Mouse (Mus musculus) Patski (cell line): ENCODE data around the gene Frmd4a. TPM values are rescaled to one million over a fixed set of nuclear protein-coding genes. Genes with fewer than 3 reads are reported as not detected.

Source experiments
- ATAC-seq: fragments of 100-300 bp; one replicate; pipeline ENCODE4 v1.8.0; 2021
- CTCF ChIA-PET: fragments of 350-600 bp; sonication (Branson Sonifier 250); formaldehyde crosslinking; loops from one replicate; lab custom pipeline; 2022; ENCODE audit warnings: inconsistent platforms; lab: Charles Lee
- POLR2A ChIA-PET: fragments of 350-600 bp; sonication (Branson Sonifier 250); formaldehyde crosslinking; loops from one replicate; lab custom pipeline; 2022; ENCODE audit warnings: antibody characterized with exemption, inconsistent platforms; lab: Charles Lee
- DNase-seq: peaks from one replicate; pipeline ENCODE4 v3.0.0-alpha.2; 2011; ENCODE audit warnings: low read depth, low spot score
- H3K27me3 ChIP-seq: fragments of 371-371 bp; one replicate; pipeline ENCODE4 v1.5.1; 2021
- CTCF ChIP-seq: fragments of 100-300 bp; IDR thresholded peaks from one replicate; pipeline ENCODE4 v1.5.1; 2021
- in situ Hi-C: fragments of 300-500 bp; cut with MboI; formaldehyde crosslinking; loops from 3 replicates; pipeline ENCODE4 v1.11.1; 2018; ENCODE audit warnings: low pct_unique_long_range_greater_than_20kb, mixed read lengths
- polyA plus RNA-seq: library from polyadenylated mRNA; unstranded; gene quantifications from one replicate; pipeline ENCODE4 v1.2.3, GENCODE M21; 2021

Gene Frmd4a
- polyA plus RNA-seq, 1 experiment from 2014 or later = 40.6 TPM

GRCm38 (mm10) chr2:4522769-4523487 lies 505.4 kb downstream of the Frmd4a start:
- in situ Hi-C loops = no loop called here
- ATAC-seq (no peak), DNase-seq (no peak)
- CTCF ChIA-PET = no interaction called here
- no peak for TF ChIP-seq CTCF
- POLR2A ChIA-PET = interaction anchor here (1.0 kb wide), 1 partner anchor 14 kb away, joined by 8 read pairs; no protein-coding TSS in a partner anchor
- H3K27me3 ChIP-seq = no peaks in the 10 kb centered on the region

- in situ Hi-C loops = no loop called here
- CTCF ChIA-PET = interaction anchor here (0.9 to 1.6 kb wide), 2 partner anchors 10 to 13 kb away, joined by 3 read pairs; no protein-coding TSS in a partner anchor
- POLR2A ChIA-PET = no interaction called here
- DNase-seq (no peak), ATAC-seq (no peak)
- H3K27me3 ChIP-seq = no peaks in the 10 kb centered on the region
- no peak for TF ChIP-seq CTCF
Observed at GRCm38 (mm10) chr2:4527094-4527493, 509.6 kb downstream of the Frmd4a start.

GRCm38 (mm10) chr2:4529254-4529729 lies 511.8 kb downstream of the Frmd4a start:
- in situ Hi-C loops = no loop called here
- ATAC-seq (no peak), DNase-seq (no peak)
- H3K27me3 ChIP-seq = no peaks in the 10 kb centered on the region
- ChIA-PET CTCF (interaction anchor here (1.1 kb wide), 1 partner anchor 72 kb away, joined by 3 read pairs; no protein-coding TSS in a partner anchor), POLR2A (no interaction called here)
- no peak for TF ChIP-seq CTCF

GRCm38 (mm10) chr2:4531533-4532197 lies 514.1 kb downstream of the Frmd4a start:
- CTCF ChIA-PET = interaction anchor here (1.2 to 2.2 kb wide), 4 partner anchors 9 to 21 kb away, joined by 3 to 6 read pairs (median 4); no protein-coding TSS in a partner anchor
- ATAC-seq (no peak), DNase-seq (no peak)

GRCm38 (mm10) chr2:4532198-4532568 lies 514.7 kb downstream of the Frmd4a start:
- ChIA-PET POLR2A (interaction anchor here (0.7 kb wide), 1 partner anchor 45 kb away, joined by 3 read pairs; no protein-coding TSS in a partner anchor), CTCF (interaction anchor here (1.2 to 2.2 kb wide), 3 partner anchors 10 to 22 kb away, joined by 3 to 6 read pairs (median 4); no protein-coding TSS in a partner anchor)
- in situ Hi-C loops = no loop called here
- no peak for TF ChIP-seq CTCF
- H3K27me3 ChIP-seq = no peaks in the 10 kb centered on the region
- DNase-seq (no peak), ATAC-seq (no peak)

More at GRCm38 (mm10) chr2:4531533-4532197, 514.1 kb downstream of the Frmd4a start:
- POLR2A ChIA-PET = interaction anchor here (0.7 kb wide), 1 partner anchor 46 kb away, joined by 3 read pairs; no protein-coding TSS in a partner anchor
- TF ChIP-seq CTCF = no peak
- in situ Hi-C loops = no loop called here
- H3K27me3 ChIP-seq = no peaks in the 10 kb centered on the region

GRCm38 (mm10) chr2:4532945-4533344 lies 515.4 kb downstream of the Frmd4a start:
- no peak for TF ChIP-seq CTCF
- in situ Hi-C loops = no loop called here
- ChIA-PET CTCF (interaction anchor here (1.2 kb wide), 1 partner anchor 18 kb away, joined by 3 read pairs; no protein-coding TSS in a partner anchor), POLR2A (interaction anchor here (0.5 kb wide), 1 partner anchor 785 kb away, joined by 3 read pairs; no protein-coding TSS in a partner anchor)
- no peaks in the 10 kb centered on the region for H3K27me3 ChIP-seq
- no peak for DNase-seq
- ATAC-seq = no peak

GRCm38 (mm10) chr2:4535187-4535864 lies 517.8 kb downstream of the Frmd4a start:
- ChIA-PET POLR2A (no interaction called here), CTCF (no interaction called here)
- in situ Hi-C loops = no loop called here
- ATAC-seq = no peak
- DNase-seq = no peak
- TF ChIP-seq CTCF = no peak
- no peaks in the 10 kb centered on the region for H3K27me3 ChIP-seq

- no peak for ATAC-seq
- ChIA-PET CTCF (interaction anchor here (0.7 to 2.3 kb wide), 7 partner anchors 9 to 50 kb away, joined by 3 to 8 read pairs (median 3); no protein-coding TSS in a partner anchor), POLR2A (interaction anchor here (0.6 to 1.5 kb wide), 3 partner anchors 18 to 79 kb away, joined by 3 to 5 read pairs (median 5); no protein-coding TSS in a partner anchor)
- no peak for DNase-seq
- no peak for TF ChIP-seq CTCF
- in situ Hi-C loops = no loop called here
- no peaks in the 10 kb centered on the region for H3K27me3 ChIP-seq
Observed at GRCm38 (mm10) chr2:4541330-4541729, 523.8 kb downstream of the Frmd4a start.

GRCm38 (mm10) chr2:4541844-4542628 lies 524.5 kb downstream of the Frmd4a start:
- ChIA-PET CTCF (interaction anchor here (0.8 to 2.3 kb wide), 10 partner anchors 10 to 50 kb away, joined by 3 to 8 read pairs (median 4); no protein-coding TSS in a partner anchor), POLR2A (interaction anchor here (0.6 to 1.5 kb wide), 3 partner anchors 17 to 456 kb away, joined by 3 to 5 read pairs (median 5); no protein-coding TSS in a partner anchor)
- ATAC-seq (peak; percentile 18), DNase-seq (peak; percentile 74)
- in situ Hi-C loops = no loop called here
- H3K27me3 ChIP-seq = no peaks in the 10 kb centered on the region
- no peak for TF ChIP-seq CTCF
